Mouse (Mus musculus) spleen, postnatal 14 days (tissue): ENCODE results near the gene Gm21900.
"Not testable (repeated sequence)": the region's sequence is repeated elsewhere in the genome, so short reads cannot be mapped to it uniquely, and the experiment has no call there.

ENCODE experiments used
- DNase-seq, 2 experiments: peaks; one replicate each; pipeline ENCODE4 v3.0.0; 2021 to 2022; ENCODE audit warnings: low spot score in 2 of 2

Gm21900 gene

GRCm38 (mm10) chrY:10616061-10616460 lies at the start of gene Gm21900:
Gm21900 (plus strand) TSS chrY:10616361.
- not testable (repeated sequence) for DNase-seq

GRCm38 (mm10) chrY:10643516-10643915 lies 27.4 kb downstream of the Gm21900 start:
- DNase-seq: peak in 1 of 2 experiments; percentile 0
